Mouse (Mus musculus): ENCODE data around the gene Dok1. TPM values are rescaled to one million over a fixed set of nuclear protein-coding genes. Genes with fewer than 3 reads are reported as not detected.

Dok1 gene
- polyA plus RNA-seq, 1 experiment from 2014 or later, result 16.7 TPM

Small RNAs within 50 kb of the gene (microRNA-seq; reads per million reads assigned to microRNA genes)
- not detected for gene Mir7040

Other genes with a start within 250 kb of the Dok1 start
- gene Sema4f, start 93.7 kb downstream of the Dok1 start, polyA plus RNA-seq (2015; fragmentation: Nextera tagmentation; extraction: Ambion mirVana), result 14.2 and 14.5 TPM in 2 replicates
- 2.2 and 2.4 TPM in 2 replicates for gene M1ap, start 86.6 kb downstream of the Dok1 start, polyA plus RNA-seq (2015; fragmentation: Nextera tagmentation; extraction: Ambion mirVana)
- 25.5 and 26.0 TPM in 2 replicates for gene Loxl3, start 702 bp upstream of the Dok1 start, polyA plus RNA-seq (2015; fragmentation: Nextera tagmentation; extraction: Ambion mirVana)
- 195 and 211 TPM in 2 replicates for gene Aup1, start 21.1 kb upstream of the Dok1 start, polyA plus RNA-seq (2015; fragmentation: Nextera tagmentation; extraction: Ambion mirVana)
- 61.8 and 64.9 TPM in 2 replicates for gene Htra2, start 21.8 kb upstream of the Dok1 start, polyA plus RNA-seq (2015; fragmentation: Nextera tagmentation; extraction: Ambion mirVana)
- 1.9 and 2.0 TPM in 2 replicates for gene Dqx1, start 24.4 kb upstream of the Dok1 start, polyA plus RNA-seq (2015; fragmentation: Nextera tagmentation; extraction: Ambion mirVana)
- gene Tlx2, start 36.8 kb upstream of the Dok1 start, polyA plus RNA-seq (2015; fragmentation: Nextera tagmentation; extraction: Ambion mirVana), result 0.52 and 0.79 TPM in 2 replicates
- 31.7 and 32.5 TPM in 2 replicates for gene Pcgf1, start 44.4 kb upstream of the Dok1 start, polyA plus RNA-seq (2015; fragmentation: Nextera tagmentation; extraction: Ambion mirVana)
- 0.59 and 0.89 TPM in 2 replicates for gene Lbx2, start 52.9 kb upstream of the Dok1 start, polyA plus RNA-seq (2015; fragmentation: Nextera tagmentation; extraction: Ambion mirVana)
- gene Ccdc142, start 68.1 kb upstream of the Dok1 start, polyA plus RNA-seq (2015; fragmentation: Nextera tagmentation; extraction: Ambion mirVana), result 1.1 and 3.7 TPM in 2 replicates
- 2.2 and 2.9 TPM in 2 replicates for gene Gm42688, start 68.1 kb upstream of the Dok1 start, polyA plus RNA-seq (2015; fragmentation: Nextera tagmentation; extraction: Ambion mirVana)
- 137 and 138 TPM in 2 replicates for gene Mrpl53, start 75.6 kb upstream of the Dok1 start, polyA plus RNA-seq (2015; fragmentation: Nextera tagmentation; extraction: Ambion mirVana)
- gene Mogs, start 82.0 kb upstream of the Dok1 start, polyA plus RNA-seq (2015; fragmentation: Nextera tagmentation; extraction: Ambion mirVana), result 9.0 and 13.7 TPM in 2 replicates
- 109 and 111 TPM in 2 replicates for gene Wbp1, start 88.1 kb upstream of the Dok1 start, polyA plus RNA-seq (2015; fragmentation: Nextera tagmentation; extraction: Ambion mirVana)
- 13.7 and 14.5 TPM in 2 replicates for gene Ino80b, start 92.0 kb upstream of the Dok1 start, polyA plus RNA-seq (2015; fragmentation: Nextera tagmentation; extraction: Ambion mirVana)
- gene Rtkn, start 102.0 kb upstream of the Dok1 start, polyA plus RNA-seq (2015; fragmentation: Nextera tagmentation; extraction: Ambion mirVana), result 44.4 and 47.5 TPM in 2 replicates
- gene Wdr54, start 122.9 kb upstream of the Dok1 start, polyA plus RNA-seq (2015; fragmentation: Nextera tagmentation; extraction: Ambion mirVana), result 7.2 and 7.6 TPM in 2 replicates
- gene 1700003E16Rik, start 122.9 kb upstream of the Dok1 start, polyA plus RNA-seq (2015; fragmentation: Nextera tagmentation; extraction: Ambion mirVana), result 11.9 and 15.3 TPM in 2 replicates
- 94.5 and 95.6 TPM in 2 replicates for gene Dctn1, start 132.4 kb upstream of the Dok1 start, polyA plus RNA-seq (2015; fragmentation: Nextera tagmentation; extraction: Ambion mirVana)
- gene Slc4a5, start 186.4 kb upstream of the Dok1 start, polyA plus RNA-seq (2015; fragmentation: Nextera tagmentation; extraction: Ambion mirVana), result 2.1 and 3.1 TPM in 2 replicates